In genomic region chr1:69277428-69277827, GRCm38 (mm10) we compare ENCODE assay signal across 27 mouse cellular contexts.
DNase-seq lines count a peak whose midpoint lies in the region; ATAC-seq and TF ChIP-seq lines count a peak whose summit lies in the region.
"Had no signal": no experiment of that assay in that cellular context is flagged by ENCODE, and none has a peak within 500 bp of the region (broad histone marks: within the 10 kb centered on the region; RNA-seq: fewer than 3 reads in every experiment).

No protein-coding gene starts in this region.

- H3K4me1 ChIP-seq in lung, postnatal 0 days (ENCODE audit: insufficient read depth, low read depth, low read length): no peaks in the 10 kb centered on the region
- peaks cover 15% of the 10 kb centered on the region for H3K4me1 ChIP-seq in embryonic fibroblast, embryonic 13.5 days (ENCODE audit: control insufficient read depth, insufficient read depth, low read length)
- H3K4me1 ChIP-seq: kidney, embryonic 15.5 days; limb, embryonic 10.5 days; limb, embryonic 15.5 days; liver, embryonic 13.5 days; midbrain, embryonic 10.5 days; midbrain, embryonic 15.5 days; stomach, embryonic 15.5 days had no signal

- TF ChIP-seq POLR2A in embryonic fibroblast, embryonic 13.5 days (IDR thresholded peaks at IDR 0.05; ENCODE audit: low read depth, low read length): no peak

- 42% methylated on average over 4 of the region's 4 CpGs for WGBS in lung, postnatal 0 days

- H3K9me3 ChIP-seq in lung, postnatal 0 days (ENCODE audit: low read length): no peaks in the 10 kb centered on the region
- H3K9me3 ChIP-seq: forebrain, embryonic 10.5 days; G1E; kidney, embryonic 15.5 days; limb, embryonic 10.5 days; limb, embryonic 15.5 days; liver, embryonic 13.5 days; midbrain, embryonic 10.5 days; midbrain, embryonic 15.5 days; stomach, embryonic 15.5 days had no signal

- no peak overlapping the region for H3K9ac ChIP-seq in lung, postnatal 0 days (replicated peaks; ENCODE audit: low read depth)
- H3K9ac ChIP-seq: hindbrain, embryonic 14.5 days; kidney, embryonic 15.5 days; limb, embryonic 15.5 days; liver, embryonic 13.5 days; midbrain, embryonic 15.5 days; stomach, embryonic 15.5 days had no signal

- TF ChIP-seq EP300 in lung, postnatal 0 days (IDR thresholded peaks at IDR 0.05): peak; percentile 91

- H3K36me3 ChIP-seq in lung, postnatal 0 days (ENCODE audit: insufficient read depth, low read length): no peaks in the 10 kb centered on the region
- H3K36me3 ChIP-seq: forebrain, embryonic 10.5 days; G1E; kidney, embryonic 15.5 days; limb, embryonic 10.5 days; limb, embryonic 15.5 days; liver, embryonic 13.5 days; midbrain, embryonic 10.5 days; midbrain, embryonic 15.5 days; stomach, embryonic 15.5 days had no signal

- H3K4me3 ChIP-seq in lung, postnatal 0 days (ENCODE audit: low read depth, low read length): no peak overlapping the region
- H3K4me3 ChIP-seq in embryonic fibroblast, embryonic 13.5 days (ENCODE audit: insufficient read depth, low read length): no peak overlapping the region
- no peak overlapping the region for H3K4me3 ChIP-seq in left cerebral cortex, adult 2 months
- H3K4me3 ChIP-seq: forebrain, embryonic 10.5 days; gastrocnemius, adult 2 months; kidney, embryonic 15.5 days; limb, embryonic 10.5 days; limb, embryonic 15.5 days; liver, embryonic 13.5 days; midbrain, embryonic 10.5 days; midbrain, embryonic 15.5 days; stomach, embryonic 15.5 days had no signal

- intact Hi-C loops in left cerebral cortex, adult 2 months (cut with DNase I): no loop called here

- DNase-seq in heart, adult 11 months: peak; percentile 28
- DNase-seq in heart, adult 9 months (ENCODE audit: low spot score in 2 of 2): no peak
- DNase-seq in lung, postnatal 0 days (ENCODE audit: low spot score): peak; percentile 39
- DNase-seq in lung, postnatal 14 days: no peak
- no peak for DNase-seq in left cerebral cortex, adult 2 months (ENCODE audit: extremely low spot score in 1 of 2, low spot score in 2 of 2)
- DNase-seq in cerebellum, postnatal 4 days (ENCODE audit: low spot score in 2 of 2): no peak
- DNase-seq: adrenal gland, adult 8-10 months; cerebellum, adult 8-10 months; cerebellum, postnatal 25 days; gastrocnemius, adult 2 months; kidney, adult 18-20 months; kidney, postnatal 4 days; layer of hippocampus, postnatal 36 days; liver, embryonic 13.5 days; right cerebral cortex, postnatal 25 days had no signal

- ATAC-seq in lung, postnatal 0 days: peak; percentile 49
- ATAC-seq in inflammation-experienced regulatory T-cells, adult 6 months: no peak
- ATAC-seq: forebrain, embryonic 16.5 days; midbrain, embryonic 15.5 days had no signal

- H3K27me3 ChIP-seq in lung, postnatal 0 days (replicated peaks; ENCODE audit: insufficient read depth, low read length): no peaks in the 10 kb centered on the region
- H3K27me3 ChIP-seq: kidney, embryonic 15.5 days; limb, embryonic 15.5 days; liver, embryonic 13.5 days; midbrain, embryonic 15.5 days; stomach, embryonic 15.5 days had no signal

- TF ChIP-seq CTCF in lung, postnatal 0 days (IDR thresholded peaks at IDR 0.05): no peak
- TF ChIP-seq CTCF in embryonic fibroblast, embryonic 13.5 days (IDR thresholded peaks at IDR 0.05; ENCODE audit: borderline replicate concordance, insufficient read depth, low read length): no peak
- no peak for TF ChIP-seq CTCF in left cerebral cortex, adult 2 months (IDR thresholded peaks at IDR 0.05)

- H3K4me2 ChIP-seq in lung, postnatal 0 days (replicated peaks; ENCODE audit: low read depth, low read length): no peak overlapping the region
- H3K4me2 ChIP-seq: hindbrain, embryonic 14.5 days; kidney, embryonic 15.5 days; limb, embryonic 15.5 days; liver, embryonic 13.5 days; midbrain, embryonic 15.5 days; stomach, embryonic 15.5 days had no signal

- H3K27ac ChIP-seq in lung, postnatal 0 days (ENCODE audit: low read length): no peak overlapping the region
- peak overlapping the region; percentile 98 for H3K27ac ChIP-seq in embryonic fibroblast, embryonic 13.5 days (ENCODE audit: insufficient read depth, low read length)
- no peak overlapping the region for H3K27ac ChIP-seq in left cerebral cortex, adult 2 months
- H3K27ac ChIP-seq: forebrain, embryonic 10.5 days; gastrocnemius, adult 2 months; hindbrain, embryonic 14.5 days; kidney, embryonic 15.5 days; limb, embryonic 10.5 days; limb, embryonic 15.5 days; liver, embryonic 13.5 days; midbrain, embryonic 10.5 days; midbrain, embryonic 15.5 days; stomach, embryonic 15.5 days had no signal

Comparison
In these comparisons a context has a peak if more than half of its experiments do, and no peak if none do; other contexts are left out.
1. DNase-seq: peak in heart, adult 11 months (single experiment) and lung, postnatal 0 days (single experiment); none in heart, adult 9 months (0 of 2), lung, postnatal 14 days (single experiment), left cerebral cortex, adult 2 months (0 of 2) and cerebellum, postnatal 4 days (0 of 2).